ENCODE assay signal across 8 mouse cellular contexts in the genomic region with DNA sequence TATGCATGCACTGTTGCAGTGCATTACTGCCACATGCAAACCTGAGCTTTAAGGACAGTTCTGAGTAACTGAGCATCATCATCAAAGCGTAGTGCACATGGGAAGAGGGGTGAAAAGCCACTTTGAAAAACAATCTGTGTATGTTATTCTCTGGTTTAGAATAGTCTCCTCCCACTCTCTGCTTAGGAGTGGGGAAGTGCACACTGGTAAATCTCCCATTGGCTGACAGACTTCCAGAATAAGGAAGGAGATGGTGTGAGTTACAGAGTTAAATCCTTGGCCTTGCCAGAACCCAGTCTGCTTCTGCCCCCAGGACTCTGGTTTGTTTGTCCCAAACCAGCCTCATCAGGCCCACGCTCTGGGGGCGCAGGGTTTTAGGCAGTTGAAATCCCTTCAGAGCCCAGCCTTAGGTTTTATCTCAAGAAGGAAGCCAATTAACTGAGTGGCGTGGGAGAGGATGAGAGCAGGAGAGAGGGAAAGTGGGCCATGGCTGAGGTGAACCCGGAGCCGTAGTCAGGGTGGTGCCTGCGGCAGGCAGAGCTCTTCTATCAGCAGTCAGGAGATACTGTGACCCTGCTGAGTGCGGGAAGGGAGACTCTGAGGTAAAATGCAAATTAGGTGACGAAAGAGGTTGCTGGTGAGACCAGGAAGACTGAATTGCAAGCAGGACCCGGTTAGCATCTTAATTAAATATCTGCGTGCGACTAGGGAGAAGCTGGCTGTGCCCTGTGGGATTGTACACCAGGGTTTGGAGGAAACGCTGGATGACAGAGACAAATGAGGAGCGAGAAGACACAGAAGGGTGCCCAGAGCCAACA.
DNase-seq lines count a peak whose midpoint lies in the region; ATAC-seq and TF ChIP-seq lines count a peak whose summit lies in the region.

No protein-coding gene starts in this region.

- no peak for ATAC-seq in heart, embryonic 15.5 days (replicated peaks; ENCODE audit: insufficient number of reproducible peaks, insufficient read depth, low FRiP score, low read depth)
- ATAC-seq in hindbrain, embryonic 13.5 days (ENCODE audit: low FRiP score): no peak
- ATAC-seq in neural tube, embryonic 15.5 days (ENCODE audit: low FRiP score): no peak

- intact Hi-C loops in heart, postnatal 14 days (cut with DNase I): no loop called here

- no peak for TF ChIP-seq POLR2A in lung, adult 2 months (IDR thresholded peaks at IDR 0.05; ENCODE audit: borderline replicate concordance, extremely low read depth, low read depth, low read length)

- 19% methylated on average over 14 of the region's 14 CpGs for WGBS in heart, embryonic 15.5 days
- 22% methylated on average over 14 of the region's 14 CpGs for WGBS in hindbrain, embryonic 13.5 days
- WGBS in neural tube, embryonic 15.5 days: 29% methylated on average over 14 of the region's 14 CpGs
- 31% methylated on average over 14 of the region's 14 CpGs for WGBS in lung, adult 2 months

- peaks cover 12% of the 10 kb centered on the region for H3K27me3 ChIP-seq in heart, embryonic 15.5 days
- H3K27me3 ChIP-seq in hindbrain, embryonic 13.5 days: peaks cover 11% of the 10 kb centered on the region
- no peaks in the 10 kb centered on the region for H3K27me3 ChIP-seq in neural tube, embryonic 15.5 days (replicated peaks)

- H3K4me3 ChIP-seq in heart, embryonic 15.5 days: no peak overlapping the region
- no peak overlapping the region for H3K4me3 ChIP-seq in hindbrain, embryonic 13.5 days
- H3K4me3 ChIP-seq in neural tube, embryonic 15.5 days (replicated peaks): no peak overlapping the region
- no peak overlapping the region for H3K4me3 ChIP-seq in lung, adult 2 months (replicated peaks; ENCODE audit: extremely low read depth, low read depth, low read length)

- H3K36me3 ChIP-seq in heart, embryonic 15.5 days: no peaks in the 10 kb centered on the region
- H3K36me3 ChIP-seq in hindbrain, embryonic 13.5 days: no peaks in the 10 kb centered on the region
- H3K36me3 ChIP-seq in neural tube, embryonic 15.5 days: no peaks in the 10 kb centered on the region

- no peaks in the 10 kb centered on the region for H3K9me3 ChIP-seq in heart, embryonic 15.5 days (replicated peaks)
- no peaks in the 10 kb centered on the region for H3K9me3 ChIP-seq in hindbrain, embryonic 13.5 days
- no peaks in the 10 kb centered on the region for H3K9me3 ChIP-seq in neural tube, embryonic 15.5 days (replicated peaks)

- no peak for DNase-seq in heart, postnatal 14 days
- peak; percentile 32 for DNase-seq in right cerebral cortex, adult 18-20 months
- no peak for DNase-seq in right cerebral cortex, postnatal 4 days
- no peak for DNase-seq in T-cell, adult 2 months (ENCODE audit: low spot score)
- DNase-seq in lung, adult 2 months: no peak

- H3K27ac ChIP-seq in heart, embryonic 15.5 days: no peak overlapping the region
- H3K27ac ChIP-seq in hindbrain, embryonic 13.5 days: no peak overlapping the region
- H3K27ac ChIP-seq in neural tube, embryonic 15.5 days (replicated peaks): no peak overlapping the region

- H3K4me1 ChIP-seq in heart, embryonic 15.5 days (replicated peaks): peaks cover 12% of the 10 kb centered on the region
- H3K4me1 ChIP-seq in hindbrain, embryonic 13.5 days (replicated peaks): peaks cover 14% of the 10 kb centered on the region
- peaks cover 6% of the 10 kb centered on the region; the same call in 1 of the 2 replicates for H3K4me1 ChIP-seq in neural tube, embryonic 15.5 days
- no peaks in the 10 kb centered on the region for H3K4me1 ChIP-seq in lung, adult 2 months (ENCODE audit: control insufficient read depth, insufficient read depth, low read length)

- TF ChIP-seq CTCF in lung, adult 2 months (IDR thresholded peaks at IDR 0.05; ENCODE audit: insufficient read depth, low read length): no peak

- H3K9ac ChIP-seq in heart, embryonic 15.5 days: no peak overlapping the region
- H3K9ac ChIP-seq in hindbrain, embryonic 13.5 days: 0 out of 2 replicates have a peak overlapping the region, but pooled peaks have one; percentile 6
- no peak overlapping the region for H3K9ac ChIP-seq in neural tube, embryonic 15.5 days (replicated peaks)

- H3K4me2 ChIP-seq in heart, embryonic 15.5 days: peak overlapping the region; percentile 31
- peak overlapping the region; percentile 34 for H3K4me2 ChIP-seq in hindbrain, embryonic 13.5 days
- peak overlapping the region; percentile 27; the same call in 1 of the 2 replicates for H3K4me2 ChIP-seq in neural tube, embryonic 15.5 days
